In the genomic region with DNA sequence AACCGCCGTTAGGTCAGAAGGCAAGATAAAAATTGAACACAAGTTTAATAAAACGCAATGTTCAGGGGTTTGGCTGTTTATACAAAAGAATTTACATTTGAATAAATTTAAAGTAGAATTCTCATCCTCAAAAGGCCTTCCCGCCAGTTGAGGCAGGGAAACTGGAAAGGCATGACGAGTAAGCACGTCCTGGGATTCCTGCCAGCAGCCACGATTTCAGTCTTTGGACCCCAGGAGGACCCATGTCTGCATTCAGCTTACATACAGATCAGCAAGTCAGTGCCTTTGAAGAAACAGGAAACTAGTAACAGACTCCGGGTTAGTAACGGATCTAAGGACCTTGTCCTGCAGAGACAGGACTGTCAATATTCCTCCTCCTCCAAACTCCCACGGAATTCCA, we compare ENCODE assay signal across 17 mouse cellular contexts.
"Had no signal": no experiment of that assay in that cellular context is flagged by ENCODE, and none has a peak within 500 bp of the region (broad histone marks: within the 10 kb centered on the region; RNA-seq: fewer than 3 reads in every experiment).

No protein-coding gene starts in this region.

- H3K36me3 ChIP-seq: limb, embryonic 13.5 days; liver, embryonic 12.5 days; lung, embryonic 15.5 days; midbrain, embryonic 13.5 days; neural tube, embryonic 15.5 days had no signal

- H3K27me3 ChIP-seq: limb, embryonic 13.5 days; liver, embryonic 12.5 days; lung, embryonic 15.5 days; midbrain, embryonic 13.5 days; neural tube, embryonic 15.5 days had no signal

- H3K9ac ChIP-seq: limb, embryonic 13.5 days; liver, embryonic 12.5 days; lung, embryonic 15.5 days; midbrain, embryonic 13.5 days; neural tube, embryonic 15.5 days had no signal

- ATAC-seq: intestine, postnatal 0 days; liver, embryonic 12.5 days; midbrain, embryonic 13.5 days had no signal

- H3K4me2 ChIP-seq: limb, embryonic 13.5 days; liver, embryonic 12.5 days; lung, embryonic 15.5 days; midbrain, embryonic 13.5 days; neural tube, embryonic 15.5 days had no signal

- H3K4me1 ChIP-seq: limb, embryonic 13.5 days; liver, embryonic 12.5 days; lung, embryonic 15.5 days; neural tube, embryonic 15.5 days had no signal

- DNase-seq: kidney, adult 9 months; kidney, postnatal 4 days; lung, postnatal 14 days; right cerebral cortex, adult 18-20 months; right cerebral cortex, postnatal 25 days; thymus, adult 2 months; thymus, postnatal 25 days had no signal

- H3K9me3 ChIP-seq: limb, embryonic 13.5 days; liver, embryonic 12.5 days; lung, embryonic 15.5 days; midbrain, embryonic 13.5 days; neural tube, embryonic 15.5 days had no signal

- H3K27ac ChIP-seq: kidney, postnatal 0 days; layer of hippocampus, adult 2 months; limb, embryonic 13.5 days; liver, embryonic 12.5 days; lung, embryonic 15.5 days; midbrain, embryonic 13.5 days; neural tube, embryonic 15.5 days; stomach, postnatal 0 days had no signal

- H3K4me3 ChIP-seq: layer of hippocampus, adult 2 months; limb, embryonic 13.5 days; liver, embryonic 12.5 days; lung, embryonic 15.5 days; midbrain, embryonic 13.5 days; myocyte; neural tube, embryonic 15.5 days had no signal
